8 mouse cellular contexts compared by ENCODE assay signal in genomic region chr5:123749065-123750064, GRCm38 (mm10). TPM values are rescaled to one million over a fixed set of nuclear protein-coding genes. Genes with fewer than 3 reads are reported as not detected.
DNase-seq lines count a peak whose midpoint lies in the region; ATAC-seq lines count a peak whose summit lies in the region.

TSS of gene Rsrc2 (minus strand) at chr5:123749414.
TSS of gene Kntc1 (plus strand) at chr5:123749716.

- H3K4me2 ChIP-seq in hindbrain, embryonic 16.5 days (ENCODE audit: low read length): peak within 1 kb of the TSS; percentile 77

- peak within 1 kb of the TSS; percentile 99 for H3K27ac ChIP-seq in hindbrain, embryonic 16.5 days (ENCODE audit: low read depth, low read length)
- H3K27ac ChIP-seq in macrophage: peak within 1 kb of the TSS; percentile 90

- ATAC-seq in hindbrain, embryonic 16.5 days: peak; percentile 99

- H3K79me2 ChIP-seq in macrophage (ENCODE audit: inconsistent target): peaks cover 81% of the 10 kb centered on the region

- no peaks in the 10 kb centered on the region for H3K9me3 ChIP-seq in hindbrain, embryonic 16.5 days (ENCODE audit: control insufficient read depth, low read length)

- H3K36me3 ChIP-seq in hindbrain, embryonic 16.5 days (ENCODE audit: control insufficient read depth, insufficient read depth, low read length): peaks cover 2% of the 10 kb centered on the region; the same call in 1 of the 2 replicates
- peaks cover 17% of the 10 kb centered on the region for H3K36me3 ChIP-seq in macrophage (ENCODE audit: inconsistent target)

- DNase-seq in WW6 (ENCODE audit: low read depth, low spot score): peak; percentile 97
- peak; percentile 95 to 97 for DNase-seq in cerebellum, postnatal 4 days (ENCODE audit: low spot score in 2 of 2)
- DNase-seq in gastrocnemius, adult 18-20 months (ENCODE audit: low spot score): peak; percentile 100
- peak; percentile 98 to 99 for DNase-seq in left cerebral cortex, adult 18-20 months (ENCODE audit: low spot score in 2 of 2)
- peak; percentile 99 for DNase-seq in right cerebral cortex, adult 18-20 months
- DNase-seq in urinary bladder, postnatal 10 days (ENCODE audit: low spot score): peak; percentile 92

- H3K27me3 ChIP-seq in hindbrain, embryonic 16.5 days (replicated peaks; ENCODE audit: control insufficient read depth, insufficient read depth, low read length): no peaks in the 10 kb centered on the region

- H3K9ac ChIP-seq in hindbrain, embryonic 16.5 days (ENCODE audit: low read depth, low read length): peak within 1 kb of the TSS; percentile 76

- peak within 1 kb of the TSS; percentile 59 for H3K4me3 ChIP-seq in hindbrain, embryonic 16.5 days (ENCODE audit: low read length)
- H3K4me3 ChIP-seq in macrophage (ENCODE audit: inconsistent target): peak within 1 kb of the TSS; percentile 92

- peaks cover 23% of the 10 kb centered on the region for H3K4me1 ChIP-seq in hindbrain, embryonic 16.5 days (ENCODE audit: control insufficient read depth, insufficient read depth, low read depth, low read length)

- WGBS in hindbrain, embryonic 16.5 days: under 1% methylated on average over 63 of the region's 63 CpGs
- under 1% methylated on average over 63 of the region's 63 CpGs for WGBS in macrophage (ENCODE audit: missing documents)

RNA-seq across cellular contexts. Expression of gene Rsrc2, which starts in this region (rescaled TPM):
- total RNA-seq in gastrocnemius, adult 18-20 months (2021): 10 to 100 TPM; 38.5 to 39.8 TPM
- polyA plus RNA-seq in hindbrain, embryonic 16.5 days (2015; fragmentation: Nextera tagmentation; extraction: Ambion mirVana): 106 and 111 TPM in 2 replicates
- 10 to 100 TPM; 79.4 to 88.4 TPM for total RNA-seq in left cerebral cortex, adult 18-20 months (2021)
- 100 to 1,000 TPM; 262 to 468 (median 374) TPM for total RNA-seq in macrophage (2018; cell fraction: chromatin; rRNA removed)
- total RNA-seq in macrophage (2018; cell fraction: cytosol; rRNA removed): 10 to 100 TPM; 40.6 to 67.4 (median 49.5) TPM
- total RNA-seq in macrophage (2018; cell fraction: nucleus; rRNA removed): 100 to 1,000 TPM; 130 to 257 (median 206) TPM
- polyA plus RNA-seq in macrophage (2018): 62.5 to 150 TPM (median 74.9 TPM) in 3 replicates

RNA-seq across cellular contexts. Expression of gene Kntc1, which starts in this region (rescaled TPM):
- total RNA-seq in gastrocnemius, adult 18-20 months (2021): under 1 TPM; 0.09 to 0.14 TPM
- 4.5 and 5.8 TPM in 2 replicates for polyA plus RNA-seq in hindbrain, embryonic 16.5 days (2015; fragmentation: Nextera tagmentation; extraction: Ambion mirVana)
- 1 to 10 TPM in 1 of 2 experiments, under 1 TPM in 1; 0.89 to 1.1 TPM for total RNA-seq in left cerebral cortex, adult 18-20 months (2021)
- total RNA-seq in macrophage (2018; cell fraction: chromatin; rRNA removed): 10 to 100 TPM in 4 of 26 experiments, 1 to 10 TPM in 20, under 1 TPM in 2; 0.63 to 23.9 (median 6.3) TPM
- total RNA-seq in macrophage (2018; cell fraction: cytosol; rRNA removed): 1 to 10 TPM in 14 of 26 experiments, under 1 TPM in 12; 0.42 to 2.8 (median 1.0) TPM
- total RNA-seq in macrophage (2018; cell fraction: nucleus; rRNA removed): 10 to 100 TPM in 1 of 26 experiments, 1 to 10 TPM in 22, under 1 TPM in 3; 0.59 to 22.2 (median 2.1) TPM
- polyA plus RNA-seq in macrophage (2018): 0.50 to 8.5 TPM (median 1.5 TPM) in 3 replicates

Comparison
In these comparisons a context has a peak if more than half of its experiments do, and no peak if none do; other contexts are left out.
1. Peak in every context shown above with its lines: DNase-seq, ATAC-seq, H3K4me3 ChIP-seq and H3K27ac ChIP-seq.